Mouse (Mus musculus): ENCODE data around the gene Zc3h4. TPM values are rescaled to one million over a fixed set of nuclear protein-coding genes. Genes with fewer than 3 reads are reported as not detected.

The Zc3h4 gene
- polyA plus RNA-seq, 1 experiment from 2014 or later = 18.6 TPM

DNA sequence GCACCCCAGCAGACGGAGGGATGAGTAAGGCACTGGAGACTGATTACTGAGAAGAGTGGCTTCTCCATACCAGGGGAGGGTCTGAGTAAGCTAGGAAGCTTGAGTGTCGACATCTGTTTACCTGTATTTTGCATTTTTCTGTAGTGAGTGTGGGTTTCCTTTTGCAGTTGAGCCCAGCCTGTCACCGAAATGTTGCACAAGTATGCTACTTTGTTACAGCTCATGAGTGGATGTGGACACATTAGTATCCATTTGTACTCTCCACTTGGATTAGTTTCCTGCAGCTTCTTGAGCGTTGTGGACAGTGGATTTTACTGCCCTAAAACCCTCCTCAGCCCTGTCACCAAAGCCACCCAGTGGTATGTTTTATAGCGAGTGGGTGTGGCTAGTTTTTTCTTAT, 18.0 kb downstream of the Zc3h4 start:
- Histone ChIP-seq H3K9me3 (ENCODE audit: control insufficient read depth, low read length) (no peaks in the 10 kb centered on the region), H3K9ac (ENCODE audit: low read depth, low read length) (no peak overlapping the region), H3K27me3 (replicated peaks; ENCODE audit: control insufficient read depth, insufficient read depth, low read length) (no peaks in the 10 kb centered on the region), H3K4me2 (no peak overlapping the region), H3K4me1 (replicated peaks; ENCODE audit: control insufficient read depth, insufficient read depth, low read length) (no peaks in the 10 kb centered on the region), H3K27ac (ENCODE audit: low read depth, low read length) (no peak overlapping the region), H3K36me3 (ENCODE audit: control insufficient read depth, insufficient read depth, low read length) (peaks cover 54% of the 10 kb centered on the region), H3K4me3 (ENCODE audit: low read depth, low read length) (no peak overlapping the region)
- DNase-seq (ENCODE audit: low spot score) (no peak), ATAC-seq (replicated peaks; ENCODE audit: low FRiP score) (no peak)
- 85% methylated on average over 5 of the region's 5 CpGs for WGBS

DNA sequence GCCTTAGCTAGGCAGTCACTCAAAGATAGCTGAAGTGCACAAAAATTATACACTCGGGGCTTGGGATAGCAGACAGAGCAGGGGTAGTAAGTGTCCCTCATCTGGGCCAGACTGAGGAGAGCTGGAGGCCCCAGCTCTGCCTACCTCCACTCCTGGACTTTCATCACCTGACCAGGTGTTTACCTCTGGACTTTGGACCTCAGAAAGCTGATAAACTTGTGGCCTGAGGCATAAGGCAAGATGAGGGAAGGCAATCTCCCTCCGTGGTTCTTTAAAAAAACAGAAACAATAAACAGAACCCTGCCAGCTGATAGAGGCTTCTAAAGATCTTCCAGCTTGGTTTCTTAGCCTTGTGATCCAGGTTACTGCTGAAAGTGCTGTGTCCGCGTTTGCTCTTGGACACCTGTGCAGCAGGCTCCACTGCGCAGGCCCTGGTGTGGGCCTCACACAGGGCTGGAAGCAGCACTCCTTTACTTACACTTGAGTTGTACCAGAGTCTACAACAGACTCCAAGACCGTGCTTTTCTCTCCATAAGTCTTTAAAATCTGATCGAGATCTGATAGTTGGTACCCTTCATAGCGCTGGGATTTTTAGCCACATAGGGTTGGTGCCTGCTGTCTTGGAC, 19.9 kb downstream of the Zc3h4 start:
- no peaks in the 10 kb centered on the region for H3K4me1 ChIP-seq (replicated peaks; ENCODE audit: control insufficient read depth, insufficient read depth, low read length)
- peaks cover 72% of the 10 kb centered on the region for H3K36me3 ChIP-seq (ENCODE audit: control insufficient read depth, insufficient read depth, low read length)
- no peak overlapping the region for H3K4me3 ChIP-seq (ENCODE audit: low read depth, low read length)
- H3K9ac ChIP-seq (ENCODE audit: low read depth, low read length) = no peak overlapping the region
- H3K4me2 ChIP-seq = no peak overlapping the region
- no peak overlapping the region for H3K27ac ChIP-seq (ENCODE audit: low read depth, low read length)
- 91% methylated on average over 8 of the region's 8 CpGs for WGBS
- DNase-seq (ENCODE audit: low spot score) (no peak), ATAC-seq (replicated peaks; ENCODE audit: low FRiP score) (no peak)
- H3K9me3 ChIP-seq (ENCODE audit: control insufficient read depth, low read length) = no peaks in the 10 kb centered on the region
- no peaks in the 10 kb centered on the region for H3K27me3 ChIP-seq (replicated peaks; ENCODE audit: control insufficient read depth, insufficient read depth, low read length)

DNA sequence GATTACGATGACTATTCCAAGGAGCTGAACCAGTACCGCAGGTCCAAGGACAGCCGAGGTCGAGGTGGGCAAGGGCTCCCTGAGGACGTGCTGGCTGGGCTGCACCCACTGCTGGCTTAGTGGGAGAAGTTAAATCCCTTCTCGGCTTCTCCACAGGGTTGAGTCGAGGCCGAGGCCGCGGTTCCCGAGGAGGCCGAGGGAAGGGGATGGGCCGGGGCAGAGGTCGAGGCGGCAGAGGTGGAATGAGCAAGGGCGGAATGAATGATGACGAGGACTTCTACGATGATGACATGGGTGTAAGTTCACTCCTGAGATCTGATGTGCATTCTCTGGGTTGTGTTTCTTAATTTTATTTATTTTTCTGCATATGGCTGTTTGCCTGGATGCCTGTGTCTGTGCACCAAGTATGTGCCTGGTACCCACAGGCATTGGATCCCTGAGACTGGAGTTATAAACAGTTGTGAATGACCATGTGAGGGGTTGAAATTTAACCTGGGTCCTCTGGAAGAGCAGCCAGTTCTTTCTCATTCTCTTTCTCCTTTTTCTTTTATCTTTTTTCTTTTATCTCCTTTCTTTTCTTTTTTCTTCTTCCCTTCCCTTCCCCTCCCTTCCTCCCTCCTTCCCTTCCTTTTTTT, 21.6 kb downstream of the Zc3h4 start:
- Histone ChIP-seq H3K4me3 (ENCODE audit: low read depth, low read length) (no peak overlapping the region), H3K9ac (ENCODE audit: low read depth, low read length) (no peak overlapping the region), H3K36me3 (ENCODE audit: control insufficient read depth, insufficient read depth, low read length) (peaks cover 75% of the 10 kb centered on the region), H3K4me2 (no peak overlapping the region), H3K4me1 (replicated peaks; ENCODE audit: control insufficient read depth, insufficient read depth, low read length) (no peaks in the 10 kb centered on the region), H3K27me3 (replicated peaks; ENCODE audit: control insufficient read depth, insufficient read depth, low read length) (no peaks in the 10 kb centered on the region), H3K27ac (ENCODE audit: low read depth, low read length) (no peak overlapping the region), H3K9me3 (ENCODE audit: control insufficient read depth, low read length) (no peaks in the 10 kb centered on the region)
- DNase-seq (ENCODE audit: low spot score) (no peak), ATAC-seq (replicated peaks; ENCODE audit: low FRiP score) (no peak)
- WGBS = 87% methylated on average over 18 of the region's 18 CpGs

DNA sequence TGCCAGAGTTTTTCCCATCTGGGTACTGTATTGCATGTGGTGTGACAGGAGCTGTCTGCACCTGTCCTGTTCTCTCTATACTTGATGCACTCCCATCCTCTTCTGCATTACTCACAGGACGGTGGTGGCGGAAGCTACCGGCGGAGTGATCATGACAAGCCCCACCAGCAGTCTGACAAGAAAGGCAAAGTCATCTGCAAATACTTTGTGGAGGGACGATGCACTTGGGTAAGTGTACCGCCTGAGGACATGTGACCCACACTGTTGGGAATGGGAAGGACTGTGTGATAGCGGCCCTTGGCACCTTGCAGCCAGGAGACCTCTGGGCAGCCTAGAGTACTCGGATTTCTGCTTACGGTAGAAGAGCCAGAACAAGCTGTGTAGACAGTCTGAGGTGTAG, 23.0 kb downstream of the Zc3h4 start:
- ATAC-seq (replicated peaks; ENCODE audit: low FRiP score) (no peak), DNase-seq (ENCODE audit: low spot score) (no peak)
- 92% methylated on average over 9 of the region's 9 CpGs for WGBS
- H3K4me1 ChIP-seq (replicated peaks; ENCODE audit: control insufficient read depth, insufficient read depth, low read length) = no peaks in the 10 kb centered on the region
- H3K4me2 ChIP-seq = no peak overlapping the region
- H3K9me3 ChIP-seq (ENCODE audit: control insufficient read depth, low read length) = no peaks in the 10 kb centered on the region
- no peak overlapping the region for H3K9ac ChIP-seq (ENCODE audit: low read depth, low read length)
- H3K27ac ChIP-seq (ENCODE audit: low read depth, low read length) = no peak overlapping the region
- H3K27me3 ChIP-seq (replicated peaks; ENCODE audit: control insufficient read depth, insufficient read depth, low read length) = no peaks in the 10 kb centered on the region
- H3K36me3 ChIP-seq (ENCODE audit: control insufficient read depth, insufficient read depth, low read length) = peaks cover 69% of the 10 kb centered on the region
- H3K4me3 ChIP-seq (ENCODE audit: low read depth, low read length) = no peak overlapping the region

DNA sequence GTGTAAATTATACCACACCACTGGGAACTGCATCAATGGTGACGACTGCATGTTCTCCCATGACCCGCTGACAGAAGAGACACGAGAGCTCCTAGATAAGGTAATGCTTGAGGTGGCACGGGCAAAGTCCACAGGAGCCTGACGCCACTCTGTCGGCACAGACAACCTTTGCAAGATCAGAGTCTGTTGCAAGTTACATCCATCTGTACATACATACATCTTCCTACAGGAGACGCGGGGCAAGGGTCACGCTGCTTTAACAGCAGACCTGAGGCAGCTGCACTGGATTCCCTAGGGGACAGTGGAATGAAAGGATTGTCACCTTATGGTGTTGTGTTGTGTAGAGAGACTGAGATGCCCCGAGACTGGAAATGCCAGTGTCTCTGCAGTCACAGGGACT, 25.0 kb downstream of the Zc3h4 start:
- Histone ChIP-seq H3K36me3 (ENCODE audit: control insufficient read depth, insufficient read depth, low read length) (peaks cover 74% of the 10 kb centered on the region), H3K4me3 (ENCODE audit: low read depth, low read length) (no peak overlapping the region), H3K4me2 (no peak overlapping the region), H3K27ac (ENCODE audit: low read depth, low read length) (no peak overlapping the region), H3K9me3 (ENCODE audit: control insufficient read depth, low read length) (no peaks in the 10 kb centered on the region), H3K9ac (ENCODE audit: low read depth, low read length) (no peak overlapping the region), H3K4me1 (replicated peaks; ENCODE audit: control insufficient read depth, insufficient read depth, low read length) (no peaks in the 10 kb centered on the region), H3K27me3 (replicated peaks; ENCODE audit: control insufficient read depth, insufficient read depth, low read length) (no peaks in the 10 kb centered on the region)
- 86% methylated on average over 10 of the region's 10 CpGs for WGBS
- no peak for ATAC-seq (replicated peaks; ENCODE audit: low FRiP score)
- no peak for DNase-seq (ENCODE audit: low spot score)

DNA sequence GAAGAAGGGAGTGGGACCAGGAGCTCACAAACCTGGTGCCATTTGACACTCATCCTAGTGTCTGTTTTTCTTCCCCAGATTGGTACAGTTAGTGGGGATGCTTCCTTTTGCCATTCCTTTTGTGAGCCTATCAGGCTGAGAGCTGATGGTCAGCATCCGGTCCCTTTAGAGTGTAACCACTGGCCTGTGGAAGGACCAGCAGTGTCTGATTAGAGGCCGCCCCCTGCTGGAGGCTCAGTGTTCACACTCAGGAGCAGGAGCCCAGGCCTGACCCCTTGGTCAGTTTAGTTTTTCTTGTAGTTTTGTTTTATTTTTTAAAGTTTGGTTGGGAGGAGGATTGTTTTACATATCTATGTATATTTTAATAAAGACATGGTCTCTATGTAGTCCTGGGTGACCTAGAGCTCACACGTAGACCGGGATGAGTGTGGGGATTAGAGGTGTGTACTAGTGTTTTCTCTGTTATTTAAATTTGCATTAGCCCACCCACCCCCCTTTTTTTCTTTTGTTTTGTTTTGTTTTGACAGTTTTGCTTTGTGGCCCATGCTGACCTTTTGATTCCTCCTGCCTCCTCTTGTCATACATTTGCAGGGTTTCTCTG, 25.5 kb downstream of the Zc3h4 start:
- H3K4me1 ChIP-seq (replicated peaks; ENCODE audit: control insufficient read depth, insufficient read depth, low read length) = no peaks in the 10 kb centered on the region
- peak; percentile 61 for DNase-seq (ENCODE audit: low spot score)
- no peaks in the 10 kb centered on the region for H3K27me3 ChIP-seq (replicated peaks; ENCODE audit: control insufficient read depth, insufficient read depth, low read length)
- H3K27ac ChIP-seq (ENCODE audit: low read depth, low read length) = no peak overlapping the region
- H3K4me3 ChIP-seq (ENCODE audit: low read depth, low read length) = no peak overlapping the region
- peaks cover 69% of the 10 kb centered on the region for H3K36me3 ChIP-seq (ENCODE audit: control insufficient read depth, insufficient read depth, low read length)
- H3K9ac ChIP-seq (ENCODE audit: low read depth, low read length) = no peak overlapping the region
- no peaks in the 10 kb centered on the region for H3K9me3 ChIP-seq (ENCODE audit: control insufficient read depth, low read length)
- peak; percentile 81 for ATAC-seq (replicated peaks; ENCODE audit: low FRiP score)
- H3K4me2 ChIP-seq = no peak overlapping the region
- 65% methylated on average over 4 of the region's 4 CpGs for WGBS

DNA sequence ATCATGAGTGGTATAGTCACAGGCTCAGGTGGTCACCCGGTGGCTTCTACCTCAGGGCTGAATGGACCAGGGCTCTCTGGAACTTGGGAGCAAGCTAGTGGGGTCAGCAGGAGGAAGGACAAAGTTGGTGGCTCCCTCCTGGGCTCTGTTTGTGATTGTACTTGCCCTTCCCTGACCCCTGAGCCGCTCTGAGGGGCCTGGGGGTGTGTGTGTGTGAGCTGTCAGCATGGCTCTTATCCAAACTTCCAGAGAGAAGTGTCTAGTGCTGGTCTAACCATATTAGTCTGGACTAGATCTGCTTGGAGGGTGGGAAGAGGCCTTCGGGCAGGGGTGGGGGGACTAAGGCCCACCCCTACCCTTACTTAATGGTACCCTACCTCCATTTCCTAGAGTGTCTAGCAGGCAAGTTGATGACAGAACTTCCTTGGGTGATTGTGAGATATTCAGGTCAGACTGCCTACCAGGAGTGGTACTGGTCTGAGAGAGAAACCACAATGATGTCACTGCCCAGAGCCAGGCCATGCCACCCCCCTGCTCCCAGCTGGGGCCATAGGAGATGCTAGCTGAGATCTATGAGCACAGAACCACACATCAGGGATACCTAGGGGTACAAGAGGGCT, 32.8 kb downstream of the Zc3h4 start:
- DNase-seq (ENCODE audit: low spot score) (no peak), ATAC-seq (replicated peaks; ENCODE audit: low FRiP score) (no peak; the same call in 1 of the 2 replicates)
- H3K27me3 ChIP-seq (replicated peaks; ENCODE audit: control insufficient read depth, insufficient read depth, low read length) = no peaks in the 10 kb centered on the region
- 80% methylated on average over 3 of the region's 3 CpGs for WGBS
- H3K4me2 ChIP-seq = no peak overlapping the region
- H3K9ac ChIP-seq (ENCODE audit: low read depth, low read length) = no peak overlapping the region
- no peak overlapping the region for H3K27ac ChIP-seq (ENCODE audit: low read depth, low read length)
- H3K4me3 ChIP-seq (ENCODE audit: low read depth, low read length) = no peak overlapping the region
- no peaks in the 10 kb centered on the region for H3K4me1 ChIP-seq (replicated peaks; ENCODE audit: control insufficient read depth, insufficient read depth, low read length)
- H3K36me3 ChIP-seq (ENCODE audit: control insufficient read depth, insufficient read depth, low read length) = peaks cover 66% of the 10 kb centered on the region
- no peaks in the 10 kb centered on the region for H3K9me3 ChIP-seq (ENCODE audit: control insufficient read depth, low read length)

DNA sequence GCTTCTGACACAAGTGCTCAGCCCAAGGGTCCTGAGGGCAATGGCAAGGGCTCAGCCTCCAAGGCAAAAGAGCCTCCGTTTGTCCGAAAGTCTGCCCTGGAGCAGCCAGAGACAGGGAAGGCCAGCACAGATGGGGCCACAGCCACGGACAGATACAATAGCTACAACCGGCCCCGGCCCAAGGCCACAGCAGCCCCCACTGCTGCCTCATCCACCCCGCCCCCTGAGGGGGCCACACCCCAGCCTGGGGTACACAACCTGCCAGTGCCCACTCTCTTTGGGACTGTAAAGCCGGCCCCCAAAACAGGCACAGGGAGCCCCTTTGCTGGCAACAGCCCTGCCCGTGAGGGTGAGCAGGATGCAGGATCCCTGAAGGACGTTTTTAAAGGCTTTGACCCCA, 34.4 kb downstream of the Zc3h4 start:
- Histone ChIP-seq H3K4me2 (no peak overlapping the region), H3K9me3 (ENCODE audit: control insufficient read depth, low read length) (no peaks in the 10 kb centered on the region), H3K27ac (ENCODE audit: low read depth, low read length) (no peak overlapping the region), H3K27me3 (replicated peaks; ENCODE audit: control insufficient read depth, insufficient read depth, low read length) (no peaks in the 10 kb centered on the region), H3K9ac (ENCODE audit: low read depth, low read length) (no peak overlapping the region), H3K4me3 (ENCODE audit: low read depth, low read length) (no peak overlapping the region), H3K4me1 (replicated peaks; ENCODE audit: control insufficient read depth, insufficient read depth, low read length) (no peaks in the 10 kb centered on the region), H3K36me3 (ENCODE audit: control insufficient read depth, insufficient read depth, low read length) (peaks cover 52% of the 10 kb centered on the region)
- 91% methylated on average over 9 of the region's 9 CpGs for WGBS
- ATAC-seq (replicated peaks; ENCODE audit: low FRiP score) (no peak), DNase-seq (ENCODE audit: low spot score) (no peak)

Measured in liver, embryonic 11.5 days (tissue).